Mouse (Mus musculus) small intestine, adult 10 weeks (tissue): Measurements from ENCODE around the gene Arfgap1. TPM values are rescaled to one million over a fixed set of nuclear protein-coding genes. Genes with fewer than 3 reads are reported as not detected.

ENCODE experiments used
- polyA plus RNA-seq: library from polyadenylated mRNA; stranded (reverse); fragments of 350-450 nt; fragmentation: Illumina TruSeq; extraction: RNeasy Lipid Tissue Mini Kit (QIAGEN cat#74804); gene quantifications from one replicate; pipeline ENCODE4 v1.2.3, GENCODE M21; 2014; ENCODE audit warnings: low replicate concordance

The Arfgap1 gene
- polyA plus RNA-seq = 3.7 TPM

GRCm38 (mm10) chr2:180967010-180967763 is at the start of gene Arfgap1:
TSS of gene Arfgap1 (plus strand) at chr2:180967225.

GRCm38 (mm10) chr2:180920810-180921400 is 46.1 kb upstream of the Arfgap1 start, which contains the start of gene Ythdf1:
TSS of gene Ythdf1 (minus strand) at chr2:180920949.

GRCm38 (mm10) chr2:180928723-180929122 is 38.3 kb upstream of the Arfgap1 start, which contains the start of gene Birc7:
TSS of gene Birc7 (plus strand) at chr2:180929023.

GRCm38 (mm10) chr2:180954061-180955047 is 12.7 kb upstream of the Arfgap1 start, which contains the start of gene Nkain4:
TSS of gene Nkain4 (minus strand) at chr2:180954699.

GRCm38 (mm10) chr2:180986449-180986848 is 19.4 kb downstream of the Arfgap1 start, which contains the start of gene Col20a1:
TSS of gene Col20a1 (plus strand) at chr2:180986535.

Other genes with a start within 250 kb of the Arfgap1 start
- 0.19 TPM for gene Slc17a9, start 242.0 kb upstream of the Arfgap1 start, polyA plus RNA-seq
- gene Bhlhe23, start 190.3 kb upstream of the Arfgap1 start, polyA plus RNA-seq = not detected
- 37.1 TPM for gene Ythdf1, start 46.3 kb upstream of the Arfgap1 start, polyA plus RNA-seq
- not detected for gene Birc7, start 38.2 kb upstream of the Arfgap1 start, polyA plus RNA-seq
- gene Nkain4, start 12.5 kb upstream of the Arfgap1 start, polyA plus RNA-seq = not detected
- 0.11 TPM for gene Col20a1, start 19.3 kb downstream of the Arfgap1 start, polyA plus RNA-seq
- not detected for gene Chrna4, start 76.3 kb downstream of the Arfgap1 start, polyA plus RNA-seq
- 0.19 TPM for gene Kcnq2, start 168.1 kb downstream of the Arfgap1 start, polyA plus RNA-seq
- gene Eef1a2, start 189.8 kb downstream of the Arfgap1 start, polyA plus RNA-seq = not detected
- gene Ppdpf, start 220.0 kb downstream of the Arfgap1 start, polyA plus RNA-seq = 5.9 TPM
- 5.1 TPM for gene Ptk6, start 235.6 kb downstream of the Arfgap1 start, polyA plus RNA-seq
- gene Srms, start 246.0 kb downstream of the Arfgap1 start, polyA plus RNA-seq = not detected